Mouse (Mus musculus) adrenal gland, postnatal 10 days (tissue): ENCODE measurements around the gene Hist1h2bm. TPM values are rescaled to one million over a fixed set of nuclear protein-coding genes. Genes with fewer than 3 reads are reported as not detected.
"Not testable (repeated sequence)": the region's sequence is repeated elsewhere in the genome, so short reads cannot be mapped to it uniquely, and the experiment has no call there.

Experiments used
- DNase-seq: peaks from one replicate; pipeline ENCODE4 v3.0.0; 2021; ENCODE audit warnings: mixed read lengths
- long read RNA-seq, 2 experiments: library from polyadenylated mRNA; stranded (forward); transcript quantifications; one replicate each; pipeline ENCODE4 v2.0.0; 2021
- total RNA-seq, 2 experiments: library from RNA; stranded (reverse); gene quantifications; 2 replicates each; pipeline ENCODE4 v1.2.3; 2021

The Hist1h2bm gene
- total RNA-seq, result 100 to 1,000 TPM in 1 of 2 experiments, 10 to 100 TPM in 1; 83.1 to 103 TPM
- long read RNA-seq, experiment 1, result 0 reads
- long read RNA-seq, experiment 2, result 0 reads

DNA sequence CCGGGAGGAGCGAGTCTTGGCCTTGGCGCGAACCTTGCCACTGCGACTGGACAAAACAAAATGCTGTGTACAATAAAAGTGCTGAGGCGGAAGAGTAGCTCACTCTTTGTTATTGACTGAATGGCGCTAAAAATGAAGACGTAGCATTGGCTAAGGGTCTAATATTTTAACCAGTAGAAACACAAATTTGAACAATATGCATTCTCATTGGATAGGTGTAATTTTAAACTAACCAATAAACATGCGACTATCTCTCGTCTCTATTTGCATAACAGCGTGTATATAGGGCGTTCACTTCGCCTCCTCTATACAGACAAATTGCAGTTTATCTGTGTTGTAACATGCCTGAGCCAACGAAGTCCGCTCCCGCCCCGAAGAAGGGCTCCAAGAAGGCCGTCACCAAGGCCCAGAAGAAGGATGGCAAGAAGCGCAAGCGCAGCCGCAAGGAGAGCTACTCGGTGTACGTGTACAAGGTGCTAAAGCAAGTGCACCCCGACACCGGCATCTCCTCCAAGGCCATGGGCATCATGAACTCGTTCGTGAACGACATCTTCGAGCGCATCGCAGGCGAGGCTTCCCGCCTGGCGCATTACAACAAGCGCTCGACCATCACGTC is at the start of gene Hist1h2bm:
Gene Hist1h2bm (plus strand): TSS at position 288 of the 616 bp plus-strand sequence.
- peak; percentile 65 for DNase-seq

DNA sequence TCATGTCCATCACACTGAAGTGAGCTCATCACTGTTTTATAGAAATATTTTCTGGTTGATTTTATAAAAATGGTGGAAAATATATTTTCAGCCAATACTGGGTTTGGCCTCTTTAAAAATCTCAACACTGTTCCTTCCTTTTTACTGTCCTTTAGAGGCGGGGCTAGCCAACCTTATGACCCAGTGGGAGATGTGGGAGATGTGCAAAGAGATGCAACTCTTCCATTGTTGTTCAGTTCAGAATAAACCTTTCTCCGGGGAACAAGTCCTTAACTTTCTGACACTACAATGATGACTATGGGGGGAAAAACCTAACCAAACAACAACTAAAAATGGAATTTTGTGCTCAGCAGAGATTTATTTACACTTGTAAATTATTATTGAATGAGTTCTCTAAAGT is 44.5 kb upstream of the Hist1h2bm start, which contains the start of gene Olfr1360:
Gene Olfr1360 (minus strand): TSS at position 101 of the 400 bp plus-strand sequence.
- DNase-seq, result no peak

DNA sequence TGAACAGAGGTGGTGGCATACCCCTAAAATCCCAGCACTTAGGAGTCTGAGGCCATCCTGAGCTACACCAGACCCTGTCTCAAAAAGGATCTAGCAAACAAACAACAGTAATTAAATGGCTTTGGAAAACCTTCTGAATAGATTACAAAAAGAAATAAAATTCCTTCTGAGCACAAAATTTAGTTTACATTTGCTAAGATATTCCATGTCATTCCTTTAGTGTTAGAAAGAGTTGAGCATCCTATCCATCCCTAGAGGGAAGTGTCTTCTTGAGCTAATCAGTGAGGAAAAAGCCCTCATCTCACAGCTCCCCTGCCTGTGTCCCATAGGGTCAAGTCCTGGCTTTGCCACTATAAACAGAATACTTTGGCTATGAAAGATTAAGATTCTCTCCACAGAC is 24.0 kb upstream of the Hist1h2bm start, which contains the start of gene Olfr1359:
Gene Olfr1359 (plus strand): TSS at position 301 of the 400 bp plus-strand sequence.
- no peak for DNase-seq

DNA sequence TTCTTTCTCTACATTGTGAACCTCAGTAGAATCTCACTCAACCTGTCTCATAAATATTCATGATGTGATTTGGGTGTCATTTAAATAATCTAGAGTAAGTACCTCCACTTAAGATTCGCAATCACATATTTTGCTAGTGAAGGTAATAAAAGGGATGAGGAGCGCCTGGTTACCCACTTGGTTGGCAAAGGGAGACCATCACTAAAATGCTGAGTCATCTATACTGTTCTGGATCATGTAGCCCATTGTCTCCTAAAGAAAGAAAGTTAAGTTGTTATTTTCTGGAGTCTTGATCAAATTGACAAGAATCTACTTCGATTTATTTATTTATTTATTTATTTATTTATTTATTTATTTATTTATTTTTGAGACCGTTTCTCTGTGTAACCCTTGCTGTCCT is 15.2 kb upstream of the Hist1h2bm start:
- no peak for DNase-seq

DNA sequence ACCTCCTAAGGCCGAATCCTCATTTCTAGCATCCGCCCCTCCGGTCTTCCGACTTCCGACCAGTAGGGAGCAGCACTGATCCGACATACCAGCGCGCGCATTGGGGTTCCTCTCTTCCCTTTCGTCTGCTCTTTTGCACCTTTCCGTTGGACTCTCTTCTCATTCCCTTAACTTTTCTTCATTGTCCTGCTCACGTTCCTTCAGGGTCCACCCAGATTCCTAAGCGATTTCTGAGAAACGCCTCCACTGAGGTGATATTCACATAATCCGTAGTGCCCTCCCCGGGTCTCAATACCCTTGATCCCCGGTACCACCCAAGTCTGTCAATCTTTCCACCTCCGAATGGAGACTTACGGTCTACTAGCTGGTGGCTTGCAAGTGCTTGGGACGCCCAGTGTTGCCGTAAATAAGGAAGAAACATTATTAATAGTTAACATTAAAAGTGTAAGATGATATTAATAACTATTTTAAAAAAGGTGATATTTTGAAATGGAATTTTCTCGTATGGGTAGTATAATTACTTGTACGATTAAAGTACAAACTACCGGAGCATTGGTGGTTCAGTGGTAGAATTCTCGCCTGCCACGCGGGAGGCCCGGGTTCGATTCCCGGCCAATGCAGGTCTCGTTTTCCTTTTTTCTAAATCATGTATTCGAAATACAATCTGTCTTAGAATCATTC is 11.7 kb upstream of the Hist1h2bm start:
- DNase-seq, result peak; percentile 91

DNA sequence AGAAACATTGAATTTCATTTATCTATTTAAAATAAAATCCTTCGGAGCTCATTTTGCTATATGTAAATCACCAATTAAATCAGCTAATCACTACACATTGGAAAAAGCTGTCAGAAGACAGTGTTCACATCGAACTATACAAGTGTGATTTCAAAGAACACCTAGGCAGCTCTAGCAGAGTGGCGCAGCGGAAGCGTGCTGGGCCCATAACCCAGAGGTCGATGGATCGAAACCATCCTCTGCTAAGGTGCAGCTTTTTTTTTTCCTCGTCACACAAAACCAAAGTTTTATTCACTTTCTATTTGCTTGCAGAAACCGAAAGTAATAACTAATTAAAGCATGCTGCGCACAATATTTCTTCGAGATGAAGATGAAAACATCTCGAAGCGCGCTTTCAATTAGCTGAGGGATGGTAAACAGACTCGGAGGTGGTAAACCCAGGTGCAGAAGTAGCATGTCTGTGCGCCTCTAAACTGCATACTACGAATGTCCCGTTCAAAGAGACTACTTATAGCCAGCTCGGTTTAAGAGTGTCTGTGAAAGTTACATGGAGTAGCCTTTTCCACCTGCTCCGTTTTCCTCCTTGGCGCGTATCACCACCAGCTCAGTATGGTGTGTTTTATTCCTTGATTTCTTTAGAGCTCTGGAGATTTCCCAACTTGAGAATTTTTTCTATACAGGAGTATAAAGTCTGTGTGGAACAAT is 10.9 kb upstream of the Hist1h2bm start:
- peak; percentile 85 for DNase-seq

DNA sequence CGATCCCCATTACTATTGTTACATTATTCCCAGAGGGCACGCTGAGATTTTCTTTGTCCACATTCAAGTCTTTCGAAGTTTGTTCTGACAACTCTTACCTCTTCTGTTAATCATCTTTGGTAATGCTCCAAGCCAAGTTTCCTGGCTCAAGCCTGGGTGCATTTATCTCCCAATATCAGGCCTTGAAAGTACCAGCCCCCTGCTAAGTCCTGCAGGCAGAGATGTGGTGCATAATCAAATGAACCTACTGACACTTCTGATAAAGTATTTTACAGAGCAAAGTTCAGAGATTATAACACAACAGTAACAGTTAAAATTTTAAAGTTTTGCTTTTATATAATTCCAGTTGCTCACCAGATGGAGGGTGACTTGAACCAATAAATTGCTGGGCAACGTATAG is 10.1 kb upstream of the Hist1h2bm start:
- DNase-seq, result no peak

DNA sequence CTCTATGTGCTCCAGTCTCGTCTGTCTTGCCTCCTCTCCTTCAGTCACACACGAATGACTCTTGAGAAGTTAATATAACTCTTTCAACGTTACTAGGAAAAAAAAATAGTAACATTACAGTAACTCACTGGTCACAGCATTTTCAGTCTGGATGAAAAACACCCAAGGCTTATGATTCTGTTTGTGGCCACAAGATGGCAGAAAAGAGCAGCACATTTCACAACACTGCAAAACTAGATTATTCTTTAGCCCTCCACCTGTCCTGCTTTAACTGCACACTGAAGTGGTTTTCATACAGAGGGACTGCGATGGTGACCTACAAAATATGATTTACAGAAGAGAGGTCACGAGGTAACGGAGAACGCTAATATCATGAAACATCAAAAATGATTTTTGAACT is 7.1 kb upstream of the Hist1h2bm start:
- DNase-seq, result peak; percentile 71

DNA sequence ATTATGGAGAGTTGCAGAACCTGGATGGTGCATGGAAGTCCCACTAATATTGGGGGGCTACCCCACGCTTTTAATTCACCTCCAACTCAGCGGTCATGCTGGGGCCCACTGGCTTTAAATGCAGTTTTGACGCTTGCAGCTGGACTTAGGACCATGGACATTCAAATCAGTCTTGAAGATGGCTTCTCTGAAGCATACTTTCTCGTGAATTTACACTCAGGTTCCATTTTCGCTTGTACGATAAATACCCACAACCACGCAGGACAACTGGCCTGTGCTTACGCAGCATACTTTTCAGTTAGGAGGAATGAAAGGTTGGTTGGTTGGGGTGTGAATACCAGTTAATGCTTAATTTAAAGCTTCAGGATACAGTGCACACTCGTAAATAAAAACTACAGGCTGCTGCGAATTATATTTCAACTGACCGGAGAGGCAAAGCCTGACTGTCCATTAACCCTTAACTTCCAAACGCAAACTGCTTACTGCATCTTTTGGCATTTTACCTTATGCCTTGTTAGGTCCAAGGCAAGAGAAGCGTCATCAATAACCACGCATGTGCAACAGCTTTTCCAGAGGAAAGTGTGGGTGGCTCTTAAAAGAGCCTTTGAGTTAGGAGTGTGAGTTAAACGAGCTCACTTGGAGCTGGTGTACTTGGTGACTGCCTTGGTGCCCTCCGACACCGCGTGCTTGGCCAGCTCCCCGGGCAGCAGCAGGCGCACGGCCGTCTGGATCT is 6.5 kb upstream of the Hist1h2bm start:
- DNase-seq, result peak; percentile 21

DNA sequence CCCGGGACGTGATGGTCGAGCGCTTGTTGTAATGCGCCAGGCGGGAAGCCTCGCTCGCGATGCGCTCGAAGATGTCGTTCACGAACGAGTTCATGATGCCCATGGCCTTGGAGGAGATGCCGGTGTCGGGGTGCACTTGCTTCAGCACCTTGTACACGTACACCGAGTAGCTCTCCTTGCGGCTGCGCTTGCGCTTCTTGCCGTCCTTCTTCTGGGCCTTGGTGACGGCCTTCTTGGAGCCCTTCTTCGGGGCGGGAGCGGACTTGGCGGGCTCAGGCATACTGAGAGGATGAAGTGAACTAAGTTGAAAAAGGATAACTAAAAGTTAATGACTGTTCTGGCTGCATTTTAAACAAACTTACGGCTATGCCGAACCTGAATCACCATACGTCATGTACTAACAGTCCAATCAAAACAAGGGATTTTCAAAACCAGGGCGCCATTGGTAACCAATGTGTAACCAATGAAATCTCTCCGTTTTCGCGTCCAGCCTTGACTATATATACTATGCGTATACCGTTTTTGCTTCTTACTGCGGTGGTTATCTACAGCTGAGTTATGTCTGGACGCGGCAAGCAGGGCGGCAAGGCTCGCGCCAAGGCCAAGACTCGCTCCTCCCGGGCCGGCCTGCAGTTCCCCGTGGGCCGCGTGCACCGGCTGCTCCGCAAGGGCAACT is 5.8 kb upstream of the Hist1h2bm start, which contains the start of the genes Hist1h2bl and Hist1h2ai:
Gene Hist1h2bl (minus strand): TSS at position 280 of the 676 bp plus-strand sequence.
Gene Hist1h2ai (plus strand): TSS at position 559 of the 676 bp plus-strand sequence.
- peak; percentile 83 for DNase-seq

DNA sequence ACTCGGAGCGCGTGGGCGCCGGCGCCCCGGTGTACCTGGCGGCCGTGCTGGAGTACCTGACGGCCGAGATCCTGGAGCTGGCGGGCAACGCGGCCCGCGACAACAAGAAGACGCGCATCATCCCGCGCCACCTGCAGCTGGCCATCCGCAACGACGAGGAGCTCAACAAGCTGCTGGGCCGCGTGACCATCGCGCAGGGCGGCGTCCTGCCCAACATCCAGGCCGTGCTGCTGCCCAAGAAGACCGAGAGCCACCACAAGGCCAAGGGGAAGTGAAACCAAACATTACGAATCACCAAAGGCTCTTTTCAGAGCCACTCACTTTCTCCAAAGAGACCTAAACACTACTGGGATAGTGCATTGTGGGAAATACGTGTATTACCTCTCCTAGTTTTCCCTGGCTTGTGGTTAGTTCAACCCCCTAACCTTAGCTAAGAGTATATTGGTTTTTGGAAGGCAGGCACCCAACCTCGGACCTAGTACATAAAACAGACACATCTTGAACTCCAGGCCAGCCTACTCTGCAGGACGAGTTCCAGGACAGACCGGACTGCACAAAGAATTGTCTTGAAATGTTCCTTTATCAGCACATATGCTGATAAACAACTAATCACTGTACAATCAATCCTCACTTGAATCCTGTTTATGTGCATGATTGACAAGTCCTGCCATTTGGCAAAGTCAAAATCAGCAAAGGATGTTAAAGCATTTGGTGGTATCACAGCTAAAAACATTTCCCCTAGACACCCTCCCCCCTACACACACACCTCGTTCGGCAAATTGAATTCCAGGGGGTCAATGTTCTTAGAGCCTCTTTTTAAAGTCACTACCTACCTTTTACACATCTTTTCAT is 5.1 kb upstream of the Hist1h2bm start:
- DNase-seq, result peak; percentile 10

DNA sequence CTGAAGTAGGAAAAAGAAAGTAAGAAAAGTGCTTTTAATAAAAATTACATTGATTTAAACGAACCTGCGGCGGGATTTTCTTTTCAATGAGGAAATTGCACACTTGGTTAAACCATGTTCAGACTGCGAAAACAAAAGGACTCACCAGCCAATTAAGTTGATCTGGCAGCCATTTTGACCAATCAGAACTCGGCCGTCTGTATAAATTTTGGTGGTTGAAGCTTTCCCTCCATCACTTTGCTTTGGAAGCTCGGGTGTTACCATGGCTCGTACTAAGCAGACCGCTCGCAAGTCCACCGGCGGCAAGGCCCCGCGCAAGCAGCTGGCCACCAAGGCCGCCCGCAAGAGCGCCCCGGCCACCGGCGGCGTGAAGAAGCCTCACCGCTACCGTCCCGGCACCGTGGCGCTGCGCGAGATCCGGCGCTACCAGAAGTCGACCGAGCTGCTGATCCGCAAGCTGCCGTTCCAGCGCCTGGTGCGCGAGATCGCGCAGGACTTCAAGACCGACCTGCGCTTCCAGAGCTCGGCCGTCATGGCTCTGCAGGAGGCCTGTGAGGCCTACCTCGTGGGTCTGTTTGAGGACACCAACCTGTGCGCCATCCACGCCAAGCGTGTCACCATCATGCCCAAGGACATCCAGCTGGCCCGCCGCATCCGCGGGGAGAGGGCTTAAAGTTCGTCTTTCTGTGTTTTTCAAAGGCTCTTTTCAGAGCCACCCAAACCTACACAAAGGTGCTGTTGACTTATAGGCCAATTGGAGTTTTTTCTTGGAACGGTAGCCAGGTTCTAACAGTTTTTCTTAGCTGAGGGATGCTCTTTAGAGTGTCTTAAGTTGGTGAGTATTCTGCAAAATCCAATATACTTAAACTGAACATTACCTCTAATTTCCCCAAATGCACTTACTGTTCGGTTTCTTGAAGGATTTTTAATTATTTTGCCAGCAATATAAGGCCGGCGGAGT is 4.2 kb upstream of the Hist1h2bm start, which contains the start of gene Hist1h3h:
Gene Hist1h3h (plus strand): TSS at position 263 of the 961 bp plus-strand sequence.
- DNase-seq, result peak; percentile 89

DNA sequence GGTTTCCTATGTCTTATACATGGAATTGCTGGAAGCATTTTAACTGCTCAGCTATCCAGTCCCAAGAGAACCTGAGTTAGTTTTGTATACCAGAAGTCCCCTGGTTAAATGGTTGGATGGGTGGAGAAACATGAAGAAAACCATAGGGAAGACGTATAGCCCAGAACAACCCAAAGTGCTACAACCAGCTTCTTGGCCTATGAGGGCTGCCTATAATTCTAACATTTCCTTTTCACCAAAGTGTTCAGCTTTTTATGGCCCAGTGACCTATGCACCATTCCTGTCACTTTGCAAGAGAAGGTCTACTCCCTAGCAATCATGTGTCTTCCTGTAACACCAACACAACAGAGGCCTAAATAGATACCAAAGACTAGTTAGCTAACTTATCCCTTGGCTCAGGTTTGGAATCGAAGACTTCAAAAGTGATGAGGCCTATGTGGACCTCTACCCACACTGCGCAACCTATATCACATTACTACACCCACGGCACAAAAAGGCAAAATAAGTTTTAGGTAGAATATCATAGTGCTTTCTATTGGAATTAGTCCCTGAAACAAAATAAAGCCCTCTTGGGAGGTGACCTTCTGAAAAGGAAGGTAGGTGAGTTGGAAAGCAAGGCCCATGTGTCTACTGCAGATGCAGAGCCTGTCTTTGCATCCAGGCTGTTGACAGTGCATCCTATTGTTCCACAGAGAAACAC is 3.3 kb upstream of the Hist1h2bm start:
- no peak for DNase-seq

DNA sequence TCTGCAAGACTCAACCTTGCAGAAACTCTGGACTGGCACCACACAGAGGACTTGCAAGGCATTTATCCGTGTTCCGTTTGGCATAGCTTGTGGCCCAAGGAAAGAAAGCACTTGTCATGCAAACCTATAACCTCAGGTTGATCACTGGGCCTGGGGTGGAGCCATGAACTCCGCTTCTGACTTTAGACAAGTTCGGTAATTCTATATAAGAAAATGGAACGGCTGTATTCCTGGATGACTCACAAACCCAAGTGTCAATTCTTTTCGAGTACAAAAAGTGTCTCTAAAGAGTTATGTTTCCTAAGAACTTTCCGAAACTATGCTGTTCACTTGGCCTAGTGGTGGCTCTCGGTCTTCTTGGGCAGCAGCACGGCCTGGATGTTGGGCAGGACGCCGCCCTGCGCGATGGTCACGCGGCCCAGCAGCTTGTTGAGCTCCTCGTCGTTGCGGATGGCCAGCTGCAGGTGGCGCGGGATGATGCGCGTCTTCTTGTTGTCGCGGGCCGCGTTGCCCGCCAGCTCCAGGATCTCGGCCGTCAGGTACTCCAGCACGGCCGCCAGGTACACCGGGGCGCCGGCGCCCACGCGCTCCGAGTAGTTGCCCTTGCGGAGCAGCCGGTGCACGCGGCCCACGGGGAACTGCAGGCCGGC is 612 bp upstream of the Hist1h2bm start:
- not testable (repeated sequence) for DNase-seq

DNA sequence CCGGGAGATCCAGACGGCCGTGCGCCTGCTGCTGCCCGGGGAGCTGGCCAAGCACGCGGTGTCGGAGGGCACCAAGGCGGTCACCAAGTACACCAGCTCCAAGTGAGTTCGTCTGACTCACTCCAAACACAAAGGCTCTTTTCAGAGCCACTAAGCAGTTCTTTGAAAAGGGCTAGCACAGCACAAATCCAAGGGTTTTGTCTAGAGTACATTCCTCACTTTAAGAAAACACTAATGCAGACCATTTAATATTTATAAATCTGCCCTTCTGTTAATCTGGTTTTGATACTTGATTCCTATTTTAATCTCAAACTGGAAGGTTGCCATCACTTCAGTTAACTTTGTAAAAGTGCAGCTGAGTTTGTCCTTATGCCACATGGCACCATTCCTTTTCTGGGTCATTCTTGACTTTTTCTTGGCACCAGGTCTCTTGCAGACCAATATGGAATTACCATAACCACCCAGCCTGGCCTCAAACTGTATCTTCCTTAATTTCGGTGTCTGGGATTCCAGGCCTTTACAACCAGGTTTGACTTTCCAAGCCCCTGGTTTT is 605 bp downstream of the Hist1h2bm start:
- DNase-seq, result no peak

DNA sequence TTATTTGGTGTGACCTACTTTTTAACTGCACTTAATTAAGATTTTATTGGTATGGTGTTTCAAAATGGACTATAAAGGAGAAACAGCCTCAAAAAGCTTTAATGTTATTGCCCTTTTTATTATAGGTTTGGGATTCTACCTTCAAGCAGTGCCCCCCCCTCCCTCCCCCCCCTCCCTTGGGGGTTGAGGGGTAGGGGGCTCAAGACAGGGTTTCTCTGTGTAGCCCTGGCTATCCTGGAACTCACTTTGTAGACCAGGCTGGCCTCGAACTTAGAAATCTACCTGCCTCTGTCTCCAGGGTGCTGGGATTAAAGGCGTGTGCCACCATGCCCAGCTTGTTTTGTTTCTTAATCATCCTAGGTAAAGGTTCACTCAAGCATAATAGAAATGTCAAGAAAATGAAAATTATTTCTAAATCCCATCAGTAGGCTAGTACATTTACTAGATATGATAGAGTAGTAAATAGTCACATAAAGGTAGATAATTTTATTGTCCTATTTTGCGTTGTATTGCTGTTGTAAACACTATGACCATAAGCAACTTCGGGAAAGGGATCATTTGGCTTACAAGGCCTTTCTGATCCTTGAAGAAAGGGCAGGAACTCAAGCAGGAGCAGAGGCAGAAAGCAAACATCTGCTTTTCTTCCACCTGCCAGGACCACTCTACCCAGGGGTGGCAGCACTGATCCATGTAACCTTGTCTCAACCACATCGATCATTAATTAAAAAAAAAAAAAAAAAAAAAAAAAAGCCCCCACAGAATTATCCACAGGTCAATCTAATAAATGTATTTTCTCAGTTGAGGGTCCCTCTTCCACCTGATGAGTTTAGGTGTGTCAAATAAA is 1.4 kb downstream of the Hist1h2bm start:
- DNase-seq, result no peak
